Mouse (Mus musculus): ENCODE results near the gene Oard1. TPM values are rescaled to one million over a fixed set of nuclear protein-coding genes. Genes with fewer than 3 reads are reported as not detected.

The Oard1 gene
- total RNA-seq, 2 experiments from 2014 or later = 62.9 to 81.9 TPM

DNA sequence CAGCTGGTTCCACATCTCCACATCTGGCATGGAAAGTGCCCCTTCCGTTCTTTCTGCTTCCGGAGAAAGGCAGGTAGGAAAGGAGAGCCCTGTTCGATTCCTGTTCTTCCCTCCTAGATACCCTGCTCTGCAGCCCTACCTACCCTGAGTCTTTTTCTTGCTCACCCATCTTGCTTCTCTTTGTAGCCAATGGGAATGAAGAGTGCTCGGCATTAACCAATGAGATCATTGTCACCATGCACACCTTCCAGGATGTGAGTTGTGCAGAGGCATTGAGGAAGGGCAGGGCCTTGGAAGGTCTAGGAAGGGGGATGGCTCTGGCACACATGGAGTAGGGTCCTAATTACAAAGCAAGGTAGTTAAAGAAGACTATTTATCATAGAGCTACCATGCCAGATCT is 53.6 kb downstream of the Oard1 start:
- ATAC-seq (replicated peaks; ENCODE audit: low FRiP score, poor library complexity, severe bottlenecking) = no peak

Other genes starting within 250 kb of the Oard1 start
- 2.5 and 2.9 TPM in 2 replicates for gene A530064D06Rik, start 242.7 kb upstream of the Oard1 start, total RNA-seq (2015; ENCODE audit: low replicate concordance)
- 3.5 and 5.9 TPM in 2 replicates for gene A530064D06Rik, start 242.7 kb upstream of the Oard1 start, total RNA-seq (2017; ENCODE audit: low replicate concordance)
- gene Trem1, start 177.2 kb upstream of the Oard1 start, total RNA-seq (2015; ENCODE audit: low replicate concordance) = 1.3 and 4.3 TPM in 2 replicates
- gene Trem1, start 177.2 kb upstream of the Oard1 start, total RNA-seq (2017; ENCODE audit: low replicate concordance) = 1.4 and 5.2 TPM in 2 replicates
- gene Trem3, start 162.2 kb upstream of the Oard1 start, total RNA-seq (2015; ENCODE audit: low replicate concordance) = 8.0 and 24.9 TPM in 2 replicates
- gene Trem3, start 162.2 kb upstream of the Oard1 start, total RNA-seq (2017; ENCODE audit: low replicate concordance) = 9.3 and 19.0 TPM in 2 replicates
- gene Treml4, start 145.7 kb upstream of the Oard1 start, total RNA-seq (2015; ENCODE audit: low replicate concordance) = 2.9 and 4.2 TPM in 2 replicates
- gene Treml4, start 145.7 kb upstream of the Oard1 start, total RNA-seq (2017; ENCODE audit: low replicate concordance) = 3.5 and 16.2 TPM in 2 replicates
- gene Treml2, start 110.5 kb upstream of the Oard1 start, total RNA-seq (2015; ENCODE audit: low replicate concordance) = 5.8 and 18.4 TPM in 2 replicates
- gene Treml2, start 110.5 kb upstream of the Oard1 start, total RNA-seq (2017; ENCODE audit: low replicate concordance) = 5.7 and 7.7 TPM in 2 replicates
- gene B430306N03Rik, start 93.9 kb upstream of the Oard1 start, total RNA-seq (2015; ENCODE audit: low replicate concordance) = 7.9 and 12.6 TPM in 2 replicates
- 2.6 and 8.1 TPM in 2 replicates for gene B430306N03Rik, start 93.9 kb upstream of the Oard1 start, total RNA-seq (2017; ENCODE audit: low replicate concordance)
- 2.2 TPM in 1 of 2 replicates, not detected in the other for gene Trem2, start 63.6 kb upstream of the Oard1 start, total RNA-seq (2015; ENCODE audit: low replicate concordance)
- gene Trem2, start 63.6 kb upstream of the Oard1 start, total RNA-seq (2017; ENCODE audit: low replicate concordance) = 0.26 TPM in 1 of 2 replicates, not detected in the other
- not detected in 2 replicates for gene Treml1, start 50.1 kb upstream of the Oard1 start, total RNA-seq (2015; ENCODE audit: low replicate concordance)
- gene Treml1, start 50.1 kb upstream of the Oard1 start, total RNA-seq (2017; ENCODE audit: low replicate concordance) = not detected in 2 replicates
- gene Nfya, start 108 bp upstream of the Oard1 start, total RNA-seq (2015; ENCODE audit: low replicate concordance) = 133 and 142 TPM in 2 replicates
- 69.3 and 110 TPM in 2 replicates for gene Nfya, start 108 bp upstream of the Oard1 start, total RNA-seq (2017; ENCODE audit: low replicate concordance)
- not detected in 2 replicates for gene Apobec2, start 22.9 kb downstream of the Oard1 start, total RNA-seq (2015; ENCODE audit: low replicate concordance)
- gene Apobec2, start 22.9 kb downstream of the Oard1 start, total RNA-seq (2017; ENCODE audit: low replicate concordance) = not detected in 2 replicates
- 464 and 482 TPM in 2 replicates for gene Tspo2, start 41.5 kb downstream of the Oard1 start, total RNA-seq (2015; ENCODE audit: low replicate concordance)
- 322 and 537 TPM in 2 replicates for gene Tspo2, start 41.5 kb downstream of the Oard1 start, total RNA-seq (2017; ENCODE audit: low replicate concordance)
- gene Unc5cl, start 44.9 kb downstream of the Oard1 start, total RNA-seq (2015; ENCODE audit: low replicate concordance) = 13.4 and 20.5 TPM in 2 replicates
- gene Unc5cl, start 44.9 kb downstream of the Oard1 start, total RNA-seq (2017; ENCODE audit: low replicate concordance) = 13.2 and 24.1 TPM in 2 replicates